Mouse (Mus musculus): Measurements from ENCODE around the gene Krt15. TPM values are rescaled to one million over a fixed set of nuclear protein-coding genes. Genes with fewer than 3 reads are reported as not detected.

The Krt15 gene
- polyA plus RNA-seq (2015; fragmentation: Nextera tagmentation; extraction: Ambion mirVana), result 1.2 and 1.5 TPM in 2 replicates

- no peak for TF ChIP-seq CTCF (IDR thresholded peaks at IDR 0.05; ENCODE audit: low read depth)
- Histone ChIP-seq H3K36me3 (ENCODE audit: control insufficient read depth, insufficient read depth) (no peaks in the 10 kb centered on the region), H3K27me3 (replicated peaks; ENCODE audit: control insufficient read depth, insufficient read depth, low read length) (no peaks in the 10 kb centered on the region), H3K9ac (ENCODE audit: low read depth, low read length) (no peak within 1 kb of the TSS), H3K27ac (ENCODE audit: low read depth, low read length) (no peak within 1 kb of the TSS), H3K9me3 (ENCODE audit: control insufficient read depth) (no peaks in the 10 kb centered on the region), H3K4me1 (replicated peaks; ENCODE audit: control insufficient read depth, insufficient read depth, low read length) (peaks cover 6% of the 10 kb centered on the region; the same call in 1 of the 2 replicates), H3K4me3 (ENCODE audit: low read depth, low read length) (no peak within 1 kb of the TSS), H3K4me2 (replicated peaks; ENCODE audit: low read depth) (no peak within 1 kb of the TSS)
- 79% methylated on average over 7 of the region's 7 CpGs for WGBS
- no peak for ATAC-seq
Observed at GRCm38 (mm10) chr11:100135731-100136130, at the start of gene Krt15. TSS of gene Krt15 (minus strand) at chr11:100135928.

GRCm38 (mm10) chr11:100181725-100182124, 46.0 kb upstream of the Krt15 start:
- WGBS, result 70% methylated on average over 7 of the region's 7 CpGs
- Histone ChIP-seq H3K36me3 (ENCODE audit: control insufficient read depth, insufficient read depth) (no peaks in the 10 kb centered on the region), H3K4me3 (ENCODE audit: low read depth, low read length) (no peak overlapping the region), H3K27ac (ENCODE audit: low read depth, low read length) (no peak overlapping the region), H3K4me1 (replicated peaks; ENCODE audit: control insufficient read depth, insufficient read depth, low read length) (no peaks in the 10 kb centered on the region), H3K27me3 (replicated peaks; ENCODE audit: control insufficient read depth, insufficient read depth, low read length) (no peaks in the 10 kb centered on the region), H3K9me3 (ENCODE audit: control insufficient read depth) (no peaks in the 10 kb centered on the region), H3K9ac (ENCODE audit: low read depth, low read length) (no peak overlapping the region), H3K4me2 (replicated peaks; ENCODE audit: low read depth) (no peak overlapping the region)
- ATAC-seq, result no peak
- no peak for TF ChIP-seq CTCF (IDR thresholded peaks at IDR 0.05; ENCODE audit: low read depth)

GRCm38 (mm10) chr11:100179260-100179659, 43.5 kb upstream of the Krt15 start:
- H3K9ac ChIP-seq (ENCODE audit: low read depth, low read length), result no peak overlapping the region
- TF ChIP-seq CTCF (IDR thresholded peaks at IDR 0.05; ENCODE audit: low read depth), result no peak
- H3K27ac ChIP-seq (ENCODE audit: low read depth, low read length), result no peak overlapping the region
- no peaks in the 10 kb centered on the region for H3K4me1 ChIP-seq (replicated peaks; ENCODE audit: control insufficient read depth, insufficient read depth, low read length)
- H3K9me3 ChIP-seq (ENCODE audit: control insufficient read depth), result no peaks in the 10 kb centered on the region
- no peaks in the 10 kb centered on the region for H3K27me3 ChIP-seq (replicated peaks; ENCODE audit: control insufficient read depth, insufficient read depth, low read length)
- H3K4me3 ChIP-seq (ENCODE audit: low read depth, low read length), result no peak overlapping the region
- no peaks in the 10 kb centered on the region for H3K36me3 ChIP-seq (ENCODE audit: control insufficient read depth, insufficient read depth)
- no peak overlapping the region for H3K4me2 ChIP-seq (replicated peaks; ENCODE audit: low read depth)
- no peak for ATAC-seq
- WGBS, result 39% methylated on average over 3 of the region's 3 CpGs

- WGBS, result 64% methylated on average over 5 of the region's 5 CpGs
- Histone ChIP-seq H3K4me3 (ENCODE audit: low read depth, low read length) (no peak overlapping the region), H3K4me2 (replicated peaks; ENCODE audit: low read depth) (no peak overlapping the region), H3K9me3 (ENCODE audit: control insufficient read depth) (no peaks in the 10 kb centered on the region), H3K4me1 (replicated peaks; ENCODE audit: control insufficient read depth, insufficient read depth, low read length) (no peaks in the 10 kb centered on the region), H3K9ac (ENCODE audit: low read depth, low read length) (no peak overlapping the region), H3K27ac (ENCODE audit: low read depth, low read length) (no peak overlapping the region), H3K36me3 (ENCODE audit: control insufficient read depth, insufficient read depth) (no peaks in the 10 kb centered on the region), H3K27me3 (replicated peaks; ENCODE audit: control insufficient read depth, insufficient read depth, low read length) (no peaks in the 10 kb centered on the region)
- TF ChIP-seq CTCF (IDR thresholded peaks at IDR 0.05; ENCODE audit: low read depth), result no peak
- ATAC-seq, result no peak
Observed at GRCm38 (mm10) chr11:100178307-100178706, 42.6 kb upstream of the Krt15 start.

- TF ChIP-seq CTCF (IDR thresholded peaks at IDR 0.05; ENCODE audit: low read depth), result no peak
- H3K27ac ChIP-seq (ENCODE audit: low read depth, low read length), result no peak overlapping the region
- no peaks in the 10 kb centered on the region for H3K9me3 ChIP-seq (ENCODE audit: control insufficient read depth)
- H3K4me2 ChIP-seq (replicated peaks; ENCODE audit: low read depth), result no peak overlapping the region
- WGBS, result 45% methylated on average over 9 of the region's 9 CpGs
- no peaks in the 10 kb centered on the region for H3K4me1 ChIP-seq (replicated peaks; ENCODE audit: control insufficient read depth, insufficient read depth, low read length)
- no peak overlapping the region for H3K9ac ChIP-seq (ENCODE audit: low read depth, low read length)
- ATAC-seq, result no peak
- H3K27me3 ChIP-seq (replicated peaks; ENCODE audit: control insufficient read depth, insufficient read depth, low read length), result no peaks in the 10 kb centered on the region
- no peaks in the 10 kb centered on the region for H3K36me3 ChIP-seq (ENCODE audit: control insufficient read depth, insufficient read depth)
- H3K4me3 ChIP-seq (ENCODE audit: low read depth, low read length), result no peak overlapping the region
Observed at GRCm38 (mm10) chr11:100176791-100177190, 41.1 kb upstream of the Krt15 start.

GRCm38 (mm10) chr11:100168765-100169762, 33.3 kb upstream of the Krt15 start:
- no peaks in the 10 kb centered on the region for H3K36me3 ChIP-seq (ENCODE audit: control insufficient read depth, insufficient read depth)
- 16% methylated on average over 14 of the region's 14 CpGs for WGBS
- no peak overlapping the region for H3K9ac ChIP-seq (ENCODE audit: low read depth, low read length)
- peak; percentile 92 for TF ChIP-seq CTCF (IDR thresholded peaks at IDR 0.05; ENCODE audit: low read depth)
- peak overlapping the region; percentile 60; the same call in 1 of the 2 replicates for H3K27ac ChIP-seq (ENCODE audit: low read depth, low read length)
- no peaks in the 10 kb centered on the region for H3K9me3 ChIP-seq (ENCODE audit: control insufficient read depth)
- peaks cover 8% of the 10 kb centered on the region; the same call in 1 of the 2 replicates for H3K4me1 ChIP-seq (replicated peaks; ENCODE audit: control insufficient read depth, insufficient read depth, low read length)
- H3K4me3 ChIP-seq (ENCODE audit: low read depth, low read length), result 0 out of 2 replicates have a peak overlapping the region, but pooled peaks have one; percentile 2
- H3K4me2 ChIP-seq (replicated peaks; ENCODE audit: low read depth), result peak overlapping the region; percentile 57
- no peaks in the 10 kb centered on the region for H3K27me3 ChIP-seq (replicated peaks; ENCODE audit: control insufficient read depth, insufficient read depth, low read length)
- ATAC-seq, result peak; percentile 64
